Mouse (Mus musculus): ENCODE measurements at regions not wholly inside any gene's neighbourhood (a gene's known extent, or its start where the extent isn't known, plus 50 kb on each side); places are given as distances from the start of the nearest gene placed in this dataset.

- Histone ChIP-seq H3K4me2 (ENCODE audit: low read depth) (no peak overlapping the region), H3K36me3 (ENCODE audit: control insufficient read depth, insufficient read depth) (no peaks in the 10 kb centered on the region), H3ac (ENCODE audit: control insufficient read depth, insufficient read length) (no peak overlapping the region), H3K27me3 (ENCODE audit: control insufficient read depth, insufficient read depth, insufficient read length) (no peaks in the 10 kb centered on the region), H3K4me3 (no peak overlapping the region), H3K79me2 (ENCODE audit: control insufficient read depth, insufficient read depth) (no peaks in the 10 kb centered on the region)
- TF ChIP-seq MYOD1 (IDR thresholded peaks at IDR 0.05; ENCODE audit: control insufficient read depth in 1 of 3, insufficient read length in 2 of 3, low read depth in 2 of 3) (no peak), REST (IDR thresholded peaks at IDR 0.05; ENCODE audit: insufficient read depth, insufficient read length) (no peak), MYOG (IDR thresholded peaks at IDR 0.05; ENCODE audit: control insufficient read depth in 1 of 3, insufficient read depth in 1 of 3, insufficient read length in 2 of 3, low read depth in 2 of 3) (no peak), TCF3 (IDR thresholded peaks at IDR 0.05; ENCODE audit: insufficient read length, low read depth) (no peak), CEBPB (IDR thresholded peaks at IDR 0.05; ENCODE audit: insufficient read depth, poor library complexity, severe bottlenecking) (no peak), TCF12 (IDR thresholded peaks at IDR 0.05; ENCODE audit: insufficient read depth, poor library complexity, severe bottlenecking) (no peak), POLR2A (IDR thresholded peaks at IDR 0.05; ENCODE audit: insufficient read length, low read depth) (no peak), MAX (IDR thresholded peaks at IDR 0.05; ENCODE audit: low read depth) (no peak), SRF (IDR thresholded peaks at IDR 0.05; ENCODE audit: control insufficient read depth, insufficient read length, low read depth) (no peak), E2F4 (IDR thresholded peaks at IDR 0.05; ENCODE audit: insufficient read depth) (no peak)
Measured at GRCm38 (mm10) chr1:15943662-15944061, 149.5 kb downstream of the 4930444P10Rik start.

- H3K27me3 ChIP-seq (ENCODE audit: control insufficient read depth, insufficient read depth, insufficient read length): no peaks in the 10 kb centered on the region
- no peak overlapping the region for H3K4me2 ChIP-seq (ENCODE audit: low read depth)
- H3K4me3 ChIP-seq: no peak overlapping the region
- no peak overlapping the region for H3ac ChIP-seq (ENCODE audit: control insufficient read depth, insufficient read length)
- TF ChIP-seq MYOD1 (IDR thresholded peaks at IDR 0.05; ENCODE audit: control insufficient read depth in 1 of 3, insufficient read length in 2 of 3, low read depth in 2 of 3) (no peak), E2F4 (IDR thresholded peaks at IDR 0.05; ENCODE audit: insufficient read depth) (no peak), MAX (IDR thresholded peaks at IDR 0.05; ENCODE audit: low read depth) (no peak), TCF3 (IDR thresholded peaks at IDR 0.05; ENCODE audit: insufficient read length, low read depth) (no peak), SRF (IDR thresholded peaks at IDR 0.05; ENCODE audit: control insufficient read depth, insufficient read length, low read depth) (no peak), REST (IDR thresholded peaks at IDR 0.05; ENCODE audit: insufficient read depth, insufficient read length) (no peak), POLR2AphosphoS2 (IDR thresholded peaks at IDR 0.05; ENCODE audit: insufficient read length, low read depth) (no peak), TCF12 (IDR thresholded peaks at IDR 0.05; ENCODE audit: insufficient read depth, poor library complexity, severe bottlenecking) (no peak), USF1 (IDR thresholded peaks at IDR 0.05; ENCODE audit: low read depth) (no peak), MYOG (IDR thresholded peaks at IDR 0.05; ENCODE audit: control insufficient read depth in 1 of 3, insufficient read depth in 1 of 3, insufficient read length in 2 of 3, low read depth in 2 of 3) (no peak), CEBPB (IDR thresholded peaks at IDR 0.05; ENCODE audit: insufficient read depth, poor library complexity, severe bottlenecking) (no peak), POLR2A (IDR thresholded peaks at IDR 0.05; ENCODE audit: insufficient read length, low read depth) (no peak)
- H3K36me3 ChIP-seq (ENCODE audit: control insufficient read depth, insufficient read depth): no peaks in the 10 kb centered on the region
- H3K79me2 ChIP-seq (ENCODE audit: control insufficient read depth, insufficient read depth): no peaks in the 10 kb centered on the region
Measured at GRCm38 (mm10) chr1:15943041-15943440, 150.1 kb downstream of the 4930444P10Rik start.

All from myocyte (in vitro differentiated cells).